Mouse (Mus musculus) adipocyte (in vitro differentiated cells): Measurements from ENCODE around the gene A3galt2.

ENCODE experiments used
- DNase-seq: peaks from one replicate; pipeline ENCODE4 v3.0.0-alpha.2; 2016; ENCODE audit warnings: low spot score

A3galt2 gene

GRCm38 (mm10) chr4:128755064-128755463, at the start of gene A3galt2:
TSS of gene A3galt2 (plus strand) at chr4:128755364.
- no peak for DNase-seq

DNA sequence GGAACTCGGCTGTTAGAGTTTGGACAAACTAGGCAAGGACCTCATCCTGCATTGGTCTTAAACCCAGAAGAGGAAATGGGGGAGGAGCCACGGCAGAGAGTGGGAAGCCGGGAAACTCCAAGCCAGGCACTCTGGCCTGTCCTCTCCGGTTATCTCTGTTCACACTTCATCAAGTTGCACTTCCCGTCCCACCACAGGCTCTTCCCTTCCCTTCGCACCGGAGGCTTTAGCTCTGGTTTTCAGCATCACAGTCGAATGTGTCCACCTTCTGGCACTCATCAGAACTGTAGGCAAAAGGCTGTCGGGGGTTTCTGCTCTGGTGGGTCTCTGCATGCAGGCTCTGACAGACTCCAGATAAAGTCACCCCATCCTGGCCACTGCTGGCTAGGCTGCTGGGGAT, 48.5 kb upstream of the A3galt2 start:
- no peak for DNase-seq

DNA sequence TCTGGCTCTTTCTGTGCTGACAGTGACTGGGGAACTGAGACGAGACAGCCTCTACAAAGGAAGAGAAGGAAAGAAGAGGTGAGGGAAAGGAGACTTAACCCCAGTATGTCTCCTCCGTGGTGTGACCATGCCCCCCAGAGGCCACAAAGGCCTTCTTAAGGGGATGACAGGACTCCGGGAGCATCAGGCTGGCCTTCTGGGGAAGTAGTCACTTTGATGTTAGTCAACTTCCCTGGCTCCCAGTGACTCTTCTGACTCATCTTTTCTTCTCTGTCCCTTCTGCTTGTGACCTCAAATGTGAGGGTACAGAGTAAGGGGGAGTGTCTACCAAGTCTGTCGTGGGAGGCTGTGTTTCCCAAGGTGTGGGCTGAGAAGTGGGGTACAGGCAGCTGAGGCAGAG, 47.8 kb upstream of the A3galt2 start:
- no peak for DNase-seq

- DNase-seq, result no peak
These were observed 45.9 kb upstream of the A3galt2 start for GRCm38 (mm10) chr4:128709061-128709780.

DNA sequence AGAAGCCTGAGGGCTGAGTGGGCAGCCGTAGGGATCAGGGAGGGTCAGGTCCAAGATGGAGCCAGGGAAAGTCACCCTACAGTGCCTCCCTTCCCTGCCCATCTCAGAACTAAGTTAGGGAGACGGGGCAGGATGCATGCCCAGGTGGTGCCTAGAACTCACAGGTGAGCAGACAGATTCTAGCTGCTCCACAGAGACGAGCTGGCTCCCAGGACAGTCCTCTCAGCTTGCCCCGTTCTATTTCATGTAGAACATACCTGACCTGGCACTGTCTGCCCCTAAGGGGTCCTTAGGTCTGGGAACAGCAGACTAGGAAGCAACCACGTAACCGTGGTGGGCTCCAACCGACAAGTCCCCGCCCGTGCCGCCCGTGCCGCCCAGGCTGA, 45.4 kb upstream of the A3galt2 start:
- DNase-seq, result no peak

- no peak for DNase-seq
These were observed 44.9 kb upstream of the A3galt2 start for GRCm38 (mm10) chr4:128710286-128710685.

DNA sequence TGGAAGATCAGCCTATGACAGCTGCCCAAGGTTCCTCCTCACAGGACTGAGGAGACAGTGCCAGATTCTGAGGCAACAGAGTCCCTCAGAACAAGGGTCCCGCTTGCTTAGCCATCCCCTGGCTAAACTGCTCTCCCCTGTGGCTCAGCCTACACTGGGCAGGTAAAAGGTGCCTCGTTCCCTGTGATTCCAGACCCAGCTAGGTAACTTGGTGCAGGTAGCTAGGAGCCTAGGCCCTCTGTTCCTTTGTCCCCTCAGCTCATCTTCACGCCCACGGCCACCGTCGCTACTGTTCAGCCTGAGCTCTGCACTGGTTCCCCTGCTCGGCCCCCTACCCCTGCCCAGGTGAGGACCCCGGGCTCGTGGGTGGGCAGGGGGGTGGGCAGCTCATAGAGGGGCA, 44.4 kb upstream of the A3galt2 start:
- no peak for DNase-seq

- DNase-seq, result peak; percentile 92
These were observed 43.6 kb upstream of the A3galt2 start for GRCm38 (mm10) chr4:128711455-128712135.

DNA sequence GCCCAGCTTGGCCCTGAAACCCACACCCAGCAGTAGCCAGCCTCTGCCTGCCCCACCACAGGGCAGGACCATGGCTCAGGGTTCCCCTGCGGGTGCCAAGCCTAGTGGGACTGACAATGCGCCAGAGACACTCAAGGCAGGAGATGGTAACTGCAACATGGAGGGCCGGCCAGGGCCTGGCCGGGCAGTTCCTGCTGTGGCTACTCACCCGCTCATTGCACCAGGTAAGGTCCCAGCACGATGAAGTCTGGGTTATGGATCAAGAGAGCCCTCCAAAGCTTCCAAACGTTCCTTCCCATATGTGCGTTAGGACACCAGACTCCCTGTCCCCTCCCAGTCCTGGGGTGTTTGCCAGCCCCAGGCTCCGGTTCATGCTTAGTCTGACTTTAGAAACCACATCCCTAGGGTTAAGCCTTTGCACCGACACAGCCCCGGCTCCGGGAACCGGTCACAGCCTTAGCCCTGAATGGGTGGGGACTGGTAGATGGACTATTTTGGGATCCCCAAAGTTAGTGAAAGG, 43.0 kb upstream of the A3galt2 start:
- DNase-seq, result no peak

DNA sequence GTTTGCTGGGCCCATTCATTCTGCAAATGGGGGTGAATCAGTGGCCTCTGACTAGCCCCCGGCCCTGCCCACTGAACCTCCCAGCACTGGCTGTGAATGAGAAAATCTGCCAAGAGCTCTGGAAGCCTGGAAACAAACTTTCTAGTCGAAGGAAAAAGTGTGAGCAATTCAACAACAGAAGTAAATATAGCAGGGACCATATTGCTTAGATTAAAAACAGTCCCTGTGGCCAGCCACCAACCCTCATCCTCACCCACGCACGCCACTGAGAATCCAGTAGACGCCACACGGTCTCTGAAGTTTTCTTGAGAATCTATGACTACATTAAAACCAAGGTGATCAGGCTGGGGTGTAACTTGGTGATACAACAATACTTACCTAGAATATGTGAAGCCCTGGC, 42.2 kb upstream of the A3galt2 start:
- no peak for DNase-seq

GRCm38 (mm10) chr4:128715241-128716204, 39.6 kb upstream of the A3galt2 start:
- no peak for DNase-seq

GRCm38 (mm10) chr4:128716279-128716678, 38.9 kb upstream of the A3galt2 start:
- no peak for DNase-seq

DNA sequence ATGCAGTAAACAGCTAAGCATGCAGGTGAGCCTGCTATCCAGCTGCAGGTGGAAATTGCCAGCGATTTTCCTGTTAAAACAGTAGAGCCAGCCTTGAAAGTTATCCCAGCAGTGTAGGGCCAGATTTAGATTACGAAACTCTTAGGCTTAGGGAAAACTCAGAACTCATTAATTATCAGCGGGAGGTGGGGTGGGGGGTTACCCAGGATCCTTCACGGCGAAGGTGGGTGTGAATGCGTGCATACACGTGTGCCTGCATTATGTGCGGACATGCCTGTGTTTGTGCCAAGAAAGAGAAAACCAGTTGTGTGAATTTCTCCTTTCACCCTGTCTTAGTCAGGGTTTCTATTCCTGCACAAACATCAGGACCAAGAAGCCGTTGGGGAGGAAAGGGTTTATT, 38.4 kb upstream of the A3galt2 start:
- no peak for DNase-seq

GRCm38 (mm10) chr4:128720110-128720509, 35.1 kb upstream of the A3galt2 start:
- peak; percentile 74 for DNase-seq

GRCm38 (mm10) chr4:128721061-128721648, 34.0 kb upstream of the A3galt2 start:
- DNase-seq, result no peak

GRCm38 (mm10) chr4:128721761-128722160, 33.4 kb upstream of the A3galt2 start:
- DNase-seq, result no peak

- no peak for DNase-seq
These were observed 32.2 kb upstream of the A3galt2 start for GRCm38 (mm10) chr4:128722932-128723331.

GRCm38 (mm10) chr4:128723431-128723830, 31.7 kb upstream of the A3galt2 start:
- DNase-seq, result no peak

DNA sequence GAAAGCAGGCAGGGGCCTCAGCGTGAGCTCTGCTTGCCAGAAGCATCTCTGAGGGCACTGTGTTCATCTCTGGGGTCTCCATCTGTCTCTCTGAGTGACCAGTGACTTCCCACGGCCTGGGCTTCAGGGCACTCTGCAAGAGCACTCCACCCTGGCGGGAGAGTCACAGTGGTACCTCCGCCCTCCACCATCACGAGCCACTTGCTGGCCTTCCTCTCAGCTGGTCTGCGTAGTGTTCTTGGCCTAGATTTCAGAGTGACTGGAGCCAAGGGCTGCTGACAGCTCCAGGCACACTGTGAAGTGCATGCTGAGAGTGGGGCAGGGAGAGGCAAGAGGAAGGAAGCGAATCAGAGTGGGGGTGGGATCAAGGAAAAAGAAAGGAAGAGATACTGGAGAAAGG, 31.1 kb upstream of the A3galt2 start:
- no peak for DNase-seq

DNA sequence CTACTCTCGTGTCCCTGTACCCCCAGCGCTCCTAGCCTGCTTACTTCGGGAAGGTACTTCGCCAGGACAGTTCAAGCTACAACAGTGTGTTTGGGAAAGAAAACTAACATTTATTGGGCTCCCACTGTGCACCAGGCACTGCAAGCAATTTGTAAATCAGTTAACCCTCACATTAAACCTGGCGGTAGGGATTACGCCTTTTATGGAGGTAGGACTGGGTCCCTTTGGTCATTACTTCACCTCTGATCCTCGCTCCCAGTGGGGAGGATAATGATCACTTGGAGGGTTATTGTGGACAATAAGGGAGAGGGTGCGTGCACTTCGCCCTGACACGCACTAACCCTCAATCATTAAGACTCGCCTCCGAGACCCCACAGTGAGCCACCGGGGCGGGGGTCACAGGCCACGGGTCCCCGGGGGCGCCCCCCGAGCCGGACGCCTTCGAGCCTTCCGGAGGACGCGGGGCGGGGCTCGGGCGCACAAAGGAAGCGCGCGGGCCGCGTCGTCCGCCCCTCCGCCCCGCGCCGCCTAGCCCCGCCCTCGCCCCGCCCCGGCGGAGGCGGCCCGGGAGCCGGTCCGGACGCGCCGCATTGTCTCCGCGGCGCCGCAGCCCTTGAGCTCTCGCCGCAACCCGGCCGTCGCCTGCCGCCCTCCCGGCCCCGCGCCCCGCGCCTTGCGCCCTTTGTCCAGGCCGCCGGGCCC, 28.0 kb upstream of the A3galt2 start:
- DNase-seq, result peak; percentile 69

- peak; percentile 60 for DNase-seq
These were observed 27.3 kb upstream of the A3galt2 start for GRCm38 (mm10) chr4:128727721-128728430.
